Mouse (Mus musculus): Measurements from ENCODE around the gene Ech1. TPM values are rescaled to one million over a fixed set of nuclear protein-coding genes. Genes with fewer than 3 reads are reported as not detected.
A peak's percentile ranks its signal among the peaks of the same experiment; 100 is the strongest.

Ech1 gene
- total RNA-seq, 2 experiments from 2014 or later: 1,375 to 1,408 TPM

DNA sequence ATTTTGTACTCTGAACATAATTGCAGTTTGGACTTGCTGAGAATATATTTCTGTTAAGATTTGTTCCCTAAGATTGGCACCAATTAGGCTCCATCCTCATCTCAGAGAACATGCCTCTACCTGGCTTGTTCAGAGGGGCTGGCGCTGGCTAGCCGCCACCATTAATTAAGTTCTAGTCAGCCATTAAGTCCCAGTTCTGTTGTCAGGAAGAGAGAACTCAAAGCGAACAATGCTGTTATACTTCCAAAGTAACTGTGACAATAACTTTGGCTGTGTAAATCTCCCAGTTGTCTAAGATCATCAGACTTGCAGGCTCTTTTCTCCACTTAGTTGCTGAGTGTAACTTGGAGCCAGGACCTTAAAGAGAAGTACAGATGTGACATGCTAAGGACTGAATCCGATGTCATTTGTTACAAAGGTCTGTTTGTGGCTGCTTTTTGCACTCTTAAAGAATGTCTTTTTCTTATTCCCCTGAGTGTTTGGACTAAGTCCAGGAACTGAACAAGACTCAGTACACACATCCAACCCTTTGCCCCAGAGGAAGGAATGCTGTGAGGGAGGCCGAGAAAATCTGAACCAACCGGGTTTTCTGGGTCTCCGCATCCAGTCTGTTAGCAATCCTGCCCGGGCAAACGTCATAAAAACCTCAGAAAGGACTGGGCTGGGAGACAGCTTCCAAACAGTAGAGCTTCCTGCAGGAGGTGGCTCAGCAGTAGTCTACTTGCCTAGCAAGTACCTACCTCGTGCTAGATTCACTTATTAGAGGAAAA lies 22.9 kb upstream of the Ech1 start:
- intact Hi-C loops (cut with DNase I): no loop called here
- DNase-seq: peak; percentile 39 to 58

DNA sequence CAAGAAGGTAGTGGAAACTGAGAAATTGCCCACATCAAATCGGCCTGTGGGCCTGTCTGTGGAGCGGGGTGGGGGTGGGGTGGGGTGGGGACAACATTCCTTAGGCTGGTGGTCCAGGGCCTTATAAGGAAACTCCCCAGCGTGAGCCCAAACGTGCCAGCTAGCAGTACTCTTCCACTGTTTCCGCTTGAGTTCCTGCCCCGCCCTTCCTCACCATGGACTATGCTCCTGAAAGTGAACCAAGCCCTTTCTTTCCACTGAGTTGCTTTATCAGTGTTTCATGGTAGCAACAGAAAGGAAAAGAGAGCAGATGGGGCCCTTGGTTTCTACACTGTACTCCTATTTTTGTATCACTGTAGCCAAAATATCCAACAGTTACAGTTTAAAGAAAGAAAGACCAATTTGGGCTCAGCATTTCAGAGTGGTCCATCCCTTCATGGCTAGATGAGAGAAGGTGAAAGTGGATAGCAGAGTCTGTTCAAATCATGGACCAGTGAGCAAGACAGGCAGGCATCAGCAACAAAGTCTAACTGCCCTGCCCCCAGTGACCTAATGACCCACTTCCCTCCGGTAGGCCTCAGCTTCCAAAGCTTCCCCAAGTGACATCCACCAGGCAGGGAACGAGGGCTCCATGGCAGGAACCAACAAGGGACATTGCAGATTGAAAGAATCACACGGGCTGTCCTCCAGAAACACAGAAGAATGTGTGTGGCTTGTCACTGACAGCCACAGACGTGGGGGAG lies 22.0 kb upstream of the Ech1 start:
- DNase-seq: no peak
- intact Hi-C loops (cut with DNase I): no loop called here

DNA sequence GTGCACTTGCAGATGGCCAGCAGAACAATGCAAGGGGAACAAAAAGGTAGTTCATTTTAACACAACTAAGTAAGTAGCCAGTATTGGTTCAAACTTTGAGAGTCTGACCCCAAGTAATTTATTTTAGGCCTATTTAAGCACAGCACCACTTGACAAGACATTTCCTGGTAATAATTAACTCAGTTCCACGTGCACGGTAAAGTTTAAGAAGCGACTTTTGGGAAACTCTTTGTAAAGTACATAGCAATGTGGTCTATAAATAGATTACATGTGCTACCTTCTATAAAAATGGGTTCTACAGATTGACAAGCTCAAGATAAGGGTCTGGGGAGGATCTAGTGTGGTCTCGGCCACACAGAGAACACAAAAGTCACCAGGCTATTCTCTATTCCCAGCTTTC lies 21.3 kb upstream of the Ech1 start:
- no peak for DNase-seq
- intact Hi-C loops (cut with DNase I): no loop called here

DNA sequence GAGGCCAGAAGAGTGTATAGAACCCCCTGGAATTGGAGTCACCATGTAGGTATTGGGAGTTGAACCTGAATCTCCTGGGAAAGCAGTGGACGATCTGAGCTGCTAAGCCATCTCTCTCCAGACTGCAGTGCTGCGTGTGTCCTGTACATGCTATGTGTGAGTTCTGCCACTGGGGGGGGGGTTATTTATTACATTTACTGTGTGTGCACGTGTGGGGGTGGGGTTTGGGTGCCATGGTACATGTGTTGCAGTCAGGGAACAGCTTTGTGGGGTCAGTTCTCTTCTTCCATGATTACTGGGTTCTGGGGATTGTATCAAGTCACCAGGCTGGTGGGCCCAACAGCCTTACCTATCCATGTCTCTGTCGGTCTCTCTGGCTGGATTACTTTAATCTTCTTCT lies 18.1 kb upstream of the Ech1 start:
- intact Hi-C loops (cut with DNase I): no loop called here
- DNase-seq: no peak

DNA sequence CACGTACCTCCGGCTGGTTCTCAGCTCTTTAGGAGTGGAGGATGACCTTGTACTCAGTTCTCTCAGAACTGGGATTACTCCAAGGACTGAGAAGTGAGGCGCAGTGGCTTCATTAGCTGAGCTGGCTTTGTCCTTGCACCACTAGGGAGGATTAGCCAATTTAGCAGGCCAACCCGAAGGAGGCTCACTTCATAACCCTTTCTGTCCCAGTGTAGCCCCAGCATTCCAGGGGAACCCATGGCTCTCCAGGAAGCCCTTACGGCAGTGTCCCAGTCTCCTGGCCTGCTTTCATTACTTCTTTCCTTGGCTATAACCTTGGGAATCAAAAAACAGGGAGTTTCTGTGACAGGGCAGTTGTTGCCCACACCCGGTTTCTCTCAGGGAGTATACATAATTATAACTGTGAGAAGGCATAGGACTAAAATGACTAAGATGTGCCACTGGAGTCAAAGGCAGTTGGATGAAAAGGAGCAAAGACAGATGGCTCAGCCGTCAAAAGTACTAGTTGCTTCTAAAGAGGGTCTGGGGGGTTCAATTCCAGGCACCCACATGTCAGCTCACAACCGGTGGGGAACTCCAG lies 17.3 kb upstream of the Ech1 start:
- peak; percentile 48 to 64 for DNase-seq
- intact Hi-C loops (cut with DNase I): no loop called here

DNA sequence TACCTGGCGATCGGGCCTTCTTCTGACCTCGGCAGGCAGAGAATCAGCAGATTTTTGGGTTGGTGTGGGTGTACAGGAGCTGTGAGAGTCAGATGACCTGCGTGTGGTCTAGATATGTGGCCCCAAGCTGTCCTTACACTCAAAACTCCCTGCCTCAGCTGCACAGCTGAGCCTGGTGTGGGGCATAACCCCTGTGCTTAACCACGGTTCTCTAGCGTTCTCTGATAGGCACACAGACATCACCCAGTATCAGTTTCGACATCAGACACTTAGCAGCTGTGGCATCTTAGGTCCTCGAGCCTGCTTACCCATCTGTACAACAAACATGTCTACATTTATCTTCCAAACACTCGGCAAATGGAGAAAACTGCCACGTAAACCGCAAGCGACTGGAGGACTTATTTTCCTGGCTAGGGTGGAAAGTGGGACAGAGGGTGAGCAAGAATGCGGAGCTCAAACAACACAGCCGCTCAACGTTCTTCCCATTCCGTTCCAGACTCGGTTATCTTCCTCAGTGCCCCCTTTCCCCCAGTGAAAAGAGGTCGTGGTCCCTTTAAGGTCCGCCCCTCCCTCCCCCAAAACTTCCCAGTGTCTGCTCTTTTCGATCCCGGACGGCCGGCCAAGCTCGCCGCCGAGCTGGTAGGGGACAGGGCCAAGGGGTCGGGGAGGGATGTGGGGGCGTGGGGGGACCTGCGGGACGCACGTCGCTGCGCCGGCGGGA lies 16.6 kb upstream of the Ech1 start, which contains the start of gene Hnrnpl:
Gene Hnrnpl, plus strand, starts transcription at position 321 of the 721 bp plus-strand sequence.
- DNase-seq: peak; percentile 30 to 81
- intact Hi-C loops (cut with DNase I): no loop called here

DNA sequence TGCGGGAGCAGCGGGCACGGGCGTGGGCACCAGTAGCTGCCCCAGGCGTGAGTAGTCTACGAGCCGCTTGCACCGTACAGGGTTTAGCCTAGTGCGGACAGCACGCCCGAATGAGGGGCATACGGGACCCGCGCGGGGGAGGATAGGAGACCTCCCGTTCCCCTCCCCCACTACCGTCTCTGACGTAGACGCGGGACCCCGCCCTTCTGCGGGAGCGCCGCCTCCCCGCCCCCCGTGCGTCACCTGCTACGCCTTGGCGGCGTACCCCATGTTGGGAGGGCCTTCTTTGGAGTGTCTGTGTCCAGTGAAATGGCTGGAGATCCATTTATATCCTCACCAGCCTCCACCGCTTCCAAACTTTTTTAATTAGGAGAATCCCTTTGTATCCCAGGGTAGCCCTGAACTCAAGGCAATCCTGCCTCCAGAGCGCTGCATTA lies 16.0 kb upstream of the Ech1 start:
- peak; percentile 97 to 99 for DNase-seq
- intact Hi-C loops (cut with DNase I): no loop called here

DNA sequence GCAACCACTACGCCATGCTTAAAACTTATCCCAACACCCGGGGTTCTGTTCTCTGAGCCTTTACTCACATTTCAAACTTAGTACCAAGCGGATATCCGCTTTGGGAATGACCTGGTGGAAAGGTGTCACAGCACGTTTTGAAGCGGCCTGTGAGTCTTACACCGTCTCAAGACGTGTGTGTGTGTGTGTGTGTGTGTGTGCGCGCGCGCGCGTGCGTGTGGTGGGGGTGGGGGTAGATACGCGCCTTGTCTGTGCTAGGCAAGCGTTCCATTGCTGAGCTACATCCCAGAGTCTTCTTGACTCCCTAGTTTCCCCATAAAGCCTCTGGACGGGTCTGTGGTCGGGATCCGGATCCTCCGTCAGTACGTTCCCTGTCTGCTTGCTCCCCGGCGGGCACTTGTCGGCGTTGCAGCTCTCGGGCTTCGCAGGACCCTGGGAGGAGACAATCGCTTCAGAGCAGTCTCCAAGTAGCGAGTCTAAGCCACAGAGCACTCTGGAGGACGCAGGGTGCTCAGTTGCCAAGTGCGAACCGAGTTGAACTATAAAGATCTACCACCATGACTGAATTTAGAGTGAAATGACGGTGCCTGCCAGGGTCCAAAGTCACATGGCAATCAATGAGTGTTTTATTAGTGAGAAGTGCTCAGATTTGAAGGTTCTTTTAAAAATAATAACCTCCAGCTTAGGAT lies 15.5 kb upstream of the Ech1 start:
- peak; percentile 62 to 65 for DNase-seq
- intact Hi-C loops (cut with DNase I): loop anchor here (2.0 kb wide), 1 partner anchor 17 kb away; no protein-coding TSS in a partner anchor

DNA sequence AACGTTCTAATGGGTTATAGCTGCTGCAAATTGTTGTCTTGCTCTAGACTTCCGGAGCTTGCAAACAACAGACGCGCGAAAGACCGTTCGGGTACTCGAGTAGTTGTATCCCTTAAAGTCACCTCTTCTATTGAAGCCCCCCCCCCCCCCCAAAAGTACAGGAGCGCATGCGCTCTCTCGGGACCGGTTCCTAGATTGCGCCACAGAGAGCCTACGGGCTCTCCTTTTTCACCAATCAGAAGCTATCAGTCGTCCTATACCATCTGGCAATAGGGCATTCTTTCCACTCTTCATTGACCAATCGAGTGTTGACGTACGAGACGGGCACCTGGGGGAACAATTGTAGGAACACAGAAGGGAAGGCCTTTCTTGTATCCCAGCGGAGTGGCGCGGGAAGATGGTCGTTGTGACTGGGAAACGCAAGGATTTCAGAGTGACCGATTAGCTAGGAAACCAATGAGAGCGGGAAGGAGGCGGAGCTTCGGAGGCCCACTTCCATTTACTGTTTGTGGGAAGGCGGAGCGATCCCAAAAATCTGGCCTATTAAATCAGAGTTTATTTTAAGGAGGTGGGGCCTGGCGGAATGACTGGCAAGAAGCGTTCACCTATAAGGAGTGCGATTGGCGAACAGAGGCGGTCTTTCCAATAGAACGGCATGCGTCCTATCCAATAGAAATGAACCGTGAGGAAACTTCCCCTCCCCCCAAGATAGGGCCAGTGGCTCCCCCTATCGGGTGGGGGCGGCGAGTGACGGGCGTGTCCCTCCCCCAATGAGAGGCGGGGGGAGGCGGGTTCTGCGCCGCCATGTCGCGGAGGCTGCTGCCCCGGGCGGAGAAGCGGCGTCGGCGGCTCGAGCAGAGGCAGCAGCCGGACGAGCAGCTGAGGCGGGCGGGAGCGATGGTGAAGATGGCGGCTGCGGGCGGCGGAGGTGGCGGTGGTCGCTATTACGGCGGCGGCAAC lies 14.6 kb upstream of the Ech1 start:
- intact Hi-C loops (cut with DNase I): loop anchor here (2.0 kb wide), 1 partner anchor 16 kb away; no protein-coding TSS in a partner anchor
- peak; percentile 99 for DNase-seq

DNA sequence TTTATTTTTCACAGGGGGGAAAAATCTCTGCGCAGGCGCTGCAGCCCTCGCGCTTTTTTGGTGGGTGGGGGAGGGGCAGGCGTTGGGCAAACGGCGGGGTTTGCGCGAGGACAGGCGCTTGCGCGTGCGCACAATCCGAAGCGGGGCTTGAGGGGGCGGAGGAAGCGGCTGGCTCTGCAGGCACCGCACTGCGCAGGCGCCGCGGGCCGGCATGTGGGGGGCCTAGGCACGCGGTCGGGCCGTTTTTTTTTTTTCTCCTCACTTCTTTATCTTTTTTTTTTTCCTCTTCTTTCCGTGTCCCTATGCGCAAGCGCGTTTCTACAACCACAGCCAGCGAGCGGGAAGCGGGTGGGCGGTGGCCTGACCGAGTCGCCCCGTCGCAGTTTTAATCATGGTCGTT lies 13.8 kb upstream of the Ech1 start:
- intact Hi-C loops (cut with DNase I): loop anchor here (2.0 kb wide), 1 partner anchor 16 kb away; no protein-coding TSS in a partner anchor
- DNase-seq: peak; percentile 97 to 98

DNA sequence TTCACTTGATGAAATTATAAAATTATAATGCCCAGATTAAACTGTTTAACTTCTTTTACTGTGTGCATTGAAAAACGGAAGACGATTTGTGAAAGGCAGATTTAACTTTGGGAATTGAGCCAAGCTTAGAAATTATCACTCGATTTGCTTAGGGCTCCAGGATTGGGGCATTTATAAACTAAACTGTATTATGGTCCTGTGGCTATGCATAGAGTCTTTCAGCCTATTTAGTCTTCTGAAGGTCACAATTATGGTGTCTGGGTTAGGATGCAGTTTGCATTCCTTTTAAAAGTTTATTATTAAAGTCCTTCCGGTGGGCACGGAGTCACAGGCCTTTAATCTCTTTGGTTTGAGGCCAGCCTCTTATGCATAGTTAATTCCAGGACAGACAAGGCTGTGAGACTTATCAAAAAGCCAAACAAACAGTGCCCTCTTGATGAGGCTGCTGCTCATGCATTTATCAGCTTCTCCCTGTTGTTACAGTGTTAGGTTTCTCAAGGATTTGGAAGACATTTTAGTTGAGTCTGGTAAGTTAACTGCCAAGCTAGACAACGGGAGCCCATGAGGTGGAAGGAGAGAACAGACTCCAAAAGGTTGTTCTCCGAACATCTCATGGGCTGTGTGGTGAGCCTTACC lies 13.3 kb upstream of the Ech1 start:
- no peak for DNase-seq
- intact Hi-C loops (cut with DNase I): loop anchor here (2.0 kb wide), 2 partner anchors 15 kb away; no protein-coding TSS in a partner anchor

DNA sequence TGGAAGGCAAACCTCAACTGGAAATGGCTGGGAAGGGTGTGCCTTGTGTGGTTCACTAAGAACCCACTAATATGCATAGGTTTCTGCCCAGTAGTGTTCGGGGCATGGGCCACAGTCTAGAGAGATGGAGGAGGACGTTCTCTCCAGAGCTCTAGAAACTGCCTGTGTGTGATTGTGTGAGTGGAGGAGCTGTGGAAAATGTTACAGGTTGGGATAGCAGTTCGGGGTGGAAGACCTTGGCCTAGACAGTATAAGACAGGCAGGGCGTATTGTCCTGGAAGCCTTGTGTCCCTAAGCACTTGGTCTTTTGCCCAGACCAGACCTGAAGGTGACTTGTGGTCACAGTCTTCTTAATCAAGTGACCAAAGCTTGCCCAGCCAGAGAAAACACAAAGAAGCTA lies 12.6 kb upstream of the Ech1 start:
- DNase-seq: peak in 1 of 2 experiments; percentile 38
- intact Hi-C loops (cut with DNase I): loop anchor here (2.0 kb wide), 1 partner anchor 16 kb away; no protein-coding TSS in a partner anchor

DNA sequence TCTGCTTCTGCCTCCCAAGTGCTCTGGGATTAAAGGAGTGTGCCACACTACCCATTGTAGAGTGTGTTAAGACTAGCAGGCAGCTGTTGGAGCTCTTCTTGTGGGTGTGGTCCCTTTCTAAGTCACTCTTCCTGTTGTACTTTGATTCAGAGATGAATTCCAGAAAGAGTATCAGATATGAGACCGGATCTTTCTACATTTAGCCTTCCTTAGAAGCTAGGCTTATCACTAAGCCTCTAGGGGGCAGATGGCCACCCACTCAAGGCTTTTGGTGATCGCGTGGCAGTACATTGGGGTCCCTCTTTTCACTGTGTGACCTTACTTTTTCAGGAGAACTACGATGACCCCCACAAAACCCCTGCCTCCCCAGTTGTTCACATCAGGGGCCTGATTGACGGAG lies 12.1 kb upstream of the Ech1 start:
- intact Hi-C loops (cut with DNase I): loop anchor here (2.0 kb wide), 1 partner anchor 16 kb away; no protein-coding TSS in a partner anchor

DNA sequence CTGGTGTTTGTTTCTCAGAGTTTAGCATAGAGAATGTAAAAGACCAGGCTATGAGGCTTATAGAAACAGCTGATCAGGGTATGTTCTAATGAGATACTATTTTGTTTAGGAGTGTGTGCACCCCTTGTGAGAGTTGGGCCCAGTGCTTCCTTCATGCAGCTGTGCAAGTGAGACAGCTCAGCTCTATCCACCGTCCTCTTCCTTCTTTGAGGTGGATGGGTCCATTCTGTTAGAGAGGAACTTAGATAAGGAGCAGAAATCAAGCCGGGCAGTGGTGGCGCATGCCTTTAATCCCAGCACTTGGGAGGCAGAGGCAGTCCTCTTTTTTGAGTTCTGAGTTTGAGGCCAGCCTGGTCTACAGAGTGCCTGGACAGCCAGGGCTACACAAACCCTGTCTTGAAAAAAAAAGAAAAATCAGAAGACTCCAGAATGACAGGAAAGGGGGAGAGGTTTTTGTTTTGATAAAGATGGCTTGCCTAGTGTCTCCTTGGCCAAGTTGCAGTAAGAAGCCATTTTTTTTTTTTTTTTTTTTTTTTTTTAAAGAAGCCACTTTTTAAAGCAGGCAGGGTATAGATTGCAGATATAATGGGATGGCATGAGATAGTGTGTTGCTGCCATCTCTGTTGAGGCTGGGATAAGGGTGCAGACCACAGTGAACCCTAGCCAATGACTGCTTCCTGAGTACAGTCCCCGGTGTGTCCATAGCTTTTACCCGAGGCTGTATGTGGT lies 10.5 kb upstream of the Ech1 start:
- intact Hi-C loops (cut with DNase I): no loop called here
- no peak for DNase-seq

More for the DNA sequence above, 12.1 kb upstream of the Ech1 start:
- peak in 1 of 2 experiments; percentile 11 for DNase-seq

DNA sequence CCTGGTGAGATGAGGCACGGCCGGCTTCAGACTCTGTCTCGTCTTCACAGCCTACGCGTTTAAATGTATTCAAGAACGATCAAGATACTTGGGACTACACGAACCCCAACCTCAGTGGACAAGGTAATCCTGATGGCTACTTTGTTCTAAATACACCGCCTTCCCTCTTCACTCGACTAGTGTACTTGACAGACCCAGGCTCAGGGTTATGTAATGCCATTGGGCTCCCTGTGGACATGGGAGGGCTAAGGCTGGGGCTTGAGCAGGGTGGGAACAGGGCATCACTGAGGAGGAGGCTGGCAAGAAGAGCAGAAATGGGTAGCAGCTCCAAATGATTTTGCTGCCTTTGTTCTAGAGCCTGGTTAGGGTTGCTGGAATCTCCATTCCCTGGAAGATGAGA lies 9.8 kb upstream of the Ech1 start:
- intact Hi-C loops (cut with DNase I): no loop called here
- peak in 1 of 2 experiments; percentile 2 for DNase-seq

DNA sequence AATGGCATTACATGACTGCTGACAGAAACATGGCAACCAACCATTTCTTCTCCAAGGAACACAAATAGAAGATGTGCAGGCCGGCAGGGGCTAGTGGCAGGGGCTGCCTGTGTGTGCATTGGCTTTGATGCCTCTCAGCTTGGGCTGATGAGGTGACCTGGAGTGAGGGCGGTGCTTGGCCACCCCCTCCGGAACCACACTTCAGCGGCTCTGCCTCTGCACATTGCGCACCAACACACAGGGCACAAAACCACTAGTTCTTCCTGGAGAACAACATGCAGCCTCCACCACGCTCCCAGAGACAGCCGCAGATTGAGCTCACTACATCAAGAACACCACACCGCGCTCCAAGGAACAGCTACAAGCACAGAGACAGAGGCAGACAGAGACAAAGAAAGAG lies 8.8 kb upstream of the Ech1 start:
- DNase-seq: peak in 1 of 2 experiments; percentile 43
- intact Hi-C loops (cut with DNase I): no loop called here

DNA sequence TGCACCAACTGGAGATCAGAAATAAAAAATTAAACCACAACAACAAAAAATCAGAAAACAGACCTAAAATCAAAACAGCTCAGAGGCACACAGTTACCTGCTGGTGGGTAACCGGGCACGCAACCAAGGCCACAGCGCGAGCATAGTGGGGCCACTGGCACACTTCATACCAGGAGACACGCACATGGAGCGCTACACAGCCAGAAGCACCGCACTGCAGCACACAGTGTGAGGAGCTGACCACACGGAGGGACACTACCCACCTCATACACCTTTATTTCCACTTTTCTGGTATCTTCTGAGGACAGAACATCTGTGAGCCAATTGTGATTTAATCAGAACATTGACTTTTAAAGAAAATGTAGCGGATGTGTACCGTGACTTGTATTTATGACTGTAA lies 8.1 kb upstream of the Ech1 start:
- intact Hi-C loops (cut with DNase I): no loop called here
- no peak for DNase-seq
